Mouse (Mus musculus) neural tube, embryonic 11.5 days (tissue): ENCODE results near the gene Tmem60. TPM values are rescaled to one million over a fixed set of nuclear protein-coding genes. Genes with fewer than 3 reads are reported as not detected.

ENCODE experiments used
- ATAC-seq: fragments of 200-750 bp; cut with Nextera tagmentation; 2 replicates; pipeline ENCODE4 v1.8.0; 2017; ENCODE audit warnings: moderate number of reproducible peaks, mild to moderate bottlenecking, moderate TSS enrichment, moderate library complexity; ENCODE audit not compliant: insufficient read depth, low FRiP score, low TSS enrichment
- DNase-seq: peaks from one replicate; pipeline ENCODE4 v3.0.0-alpha.2; 2015; ENCODE audit warnings: low spot score
- H3K27ac ChIP-seq: fragments of 300-500 bp; sonication (generic); 2 replicates; pipeline ENCODE4 v1.5.1; 2014; ENCODE audit warnings: low read depth, mild to moderate bottlenecking, low read length
- H3K27me3 ChIP-seq: fragments of 300-500 bp; sonication (generic); 2 replicates; pipeline ENCODE4 v1.6.1; 2014; ENCODE audit warnings: mild to moderate bottlenecking, low read length, mixed read lengths; ENCODE audit not compliant: control insufficient read depth, insufficient read depth
- H3K36me3 ChIP-seq: fragments of 300-500 bp; sonication (generic); 2 replicates; pipeline ENCODE4 v1.6.1; 2014; ENCODE audit warnings: mild to moderate bottlenecking, low read length, moderate library complexity, mixed read lengths; ENCODE audit not compliant: control insufficient read depth, insufficient read depth
- H3K4me1 ChIP-seq: fragments of 300-500 bp; sonication (generic); 2 replicates; pipeline ENCODE4 v1.6.1; 2014; ENCODE audit warnings: low read length, mixed read lengths; ENCODE audit not compliant: control insufficient read depth, insufficient read depth
- H3K4me2 ChIP-seq: fragments of 300-500 bp; sonication (generic); 2 replicates; pipeline ENCODE4 v1.6.1; 2014; ENCODE audit warnings: low read depth, mild to moderate bottlenecking, moderate library complexity
- H3K4me3 ChIP-seq: fragments of 300-500 bp; sonication (generic); 2 replicates; pipeline ENCODE4 v1.5.1; 2014; ENCODE audit warnings: low read depth, low read length
- H3K9ac ChIP-seq: fragments of 300-500 bp; sonication (generic); 2 replicates; pipeline ENCODE4 v1.6.1; 2014; ENCODE audit warnings: mild to moderate bottlenecking, low read length
- H3K9me3 ChIP-seq: fragments of 300-500 bp; sonication (generic); 2 replicates; pipeline ENCODE4 v1.6.1; 2016; ENCODE audit warnings: low read length; ENCODE audit not compliant: control insufficient read depth
- WGBS: fragments of 180-500 bp; shearing (Covaris S2); extraction: QIAGEN DNeasy Blood & Tissue Kit; methylation state at CpG from one replicate; pipeline ENCODE4 v1.1.7; 2014; 5-methylcytosine and 5-hydroxymethylcytosine counted together
- polyA plus RNA-seq: library from polyadenylated mRNA; unstranded; fragments of >200 nt; fragmentation: Nextera tagmentation; extraction: Ambion mirVana; gene quantifications from 2 replicates; pipeline ENCODE4 v1.2.1, GENCODE M21; 2014

Gene Tmem60
- polyA plus RNA-seq, 1 experiment from 2014 or later = 56.8 TPM

- Histone ChIP-seq H3K27me3 (no peaks in the 10 kb centered on the region), H3K4me2 (no peak overlapping the region), H3K9me3 (no peaks in the 10 kb centered on the region), H3K27ac (no peak overlapping the region), H3K4me1 (no peaks in the 10 kb centered on the region), H3K9ac (no peak overlapping the region), H3K4me3 (no peak overlapping the region), H3K36me3 (no peaks in the 10 kb centered on the region)
- 81% methylated on average over 3 of the region's 3 CpGs for WGBS
- ATAC-seq (no peak), DNase-seq (no peak)
Measured at GRCm38 (mm10) chr5:20924608-20925007, 42.6 kb downstream of the Tmem60 start.

- H3K9me3 ChIP-seq = no peaks in the 10 kb centered on the region
- WGBS = 68% methylated on average over 3 of the region's 3 CpGs
- H3K27me3 ChIP-seq = no peaks in the 10 kb centered on the region
- H3K27ac ChIP-seq = no peak overlapping the region
- ATAC-seq (no peak), DNase-seq (no peak)
- H3K4me2 ChIP-seq = no peak overlapping the region
- no peaks in the 10 kb centered on the region for H3K36me3 ChIP-seq
- no peak overlapping the region for H3K4me3 ChIP-seq
- H3K9ac ChIP-seq = no peak overlapping the region
- H3K4me1 ChIP-seq = no peaks in the 10 kb centered on the region
Measured at GRCm38 (mm10) chr5:20925451-20925850, 43.5 kb downstream of the Tmem60 start.

GRCm38 (mm10) chr5:20929669-20930151 is 47.7 kb downstream of the Tmem60 start:
- 83% methylated on average over 6 of the region's 6 CpGs for WGBS
- no peak for DNase-seq

GRCm38 (mm10) chr5:20930430-20930829 is 48.4 kb downstream of the Tmem60 start:
- H3K36me3 ChIP-seq = no peaks in the 10 kb centered on the region
- no peak for ATAC-seq
- no peaks in the 10 kb centered on the region for H3K4me1 ChIP-seq
- no peak overlapping the region for H3K4me3 ChIP-seq
- H3K9me3 ChIP-seq = no peaks in the 10 kb centered on the region
- no peak overlapping the region for H3K27ac ChIP-seq
- H3K9ac ChIP-seq = no peak overlapping the region
- no peak overlapping the region for H3K4me2 ChIP-seq
- no peaks in the 10 kb centered on the region for H3K27me3 ChIP-seq
- no peak for DNase-seq

More at GRCm38 (mm10) chr5:20929669-20930151, 47.7 kb downstream of the Tmem60 start:
- ATAC-seq = no peak
- Histone ChIP-seq H3K4me3 (no peak overlapping the region), H3K27me3 (no peaks in the 10 kb centered on the region), H3K4me1 (no peaks in the 10 kb centered on the region), H3K9ac (no peak overlapping the region), H3K36me3 (no peaks in the 10 kb centered on the region), H3K4me2 (no peak overlapping the region), H3K9me3 (no peaks in the 10 kb centered on the region), H3K27ac (no peak overlapping the region)

- 95% methylated on average over 3 of the region's 3 CpGs for WGBS
- no peak for ATAC-seq
Measured at GRCm38 (mm10) chr5:20931300-20931699, 49.3 kb downstream of the Tmem60 start.

GRCm38 (mm10) chr5:20932585-20932984 is 50.6 kb downstream of the Tmem60 start:
- WGBS = 91% methylated on average over 3 of the region's 3 CpGs
- H3K4me1 ChIP-seq = no peaks in the 10 kb centered on the region
- no peak overlapping the region for H3K4me3 ChIP-seq
- ATAC-seq (no peak), DNase-seq (no peak)
- H3K27ac ChIP-seq = no peak overlapping the region
- H3K4me2 ChIP-seq = no peak overlapping the region
- no peaks in the 10 kb centered on the region for H3K9me3 ChIP-seq
- H3K36me3 ChIP-seq = no peaks in the 10 kb centered on the region
- H3K27me3 ChIP-seq = no peaks in the 10 kb centered on the region
- no peak overlapping the region for H3K9ac ChIP-seq

More at GRCm38 (mm10) chr5:20931300-20931699, 49.3 kb downstream of the Tmem60 start:
- H3K9me3 ChIP-seq = no peaks in the 10 kb centered on the region
- no peak for DNase-seq
- no peak overlapping the region for H3K4me2 ChIP-seq
- no peak overlapping the region for H3K9ac ChIP-seq
- no peaks in the 10 kb centered on the region for H3K27me3 ChIP-seq
- H3K36me3 ChIP-seq = no peaks in the 10 kb centered on the region
- no peaks in the 10 kb centered on the region for H3K4me1 ChIP-seq
- no peak overlapping the region for H3K4me3 ChIP-seq
- no peak overlapping the region for H3K27ac ChIP-seq

- ATAC-seq (no peak), DNase-seq (no peak)
- Histone ChIP-seq H3K4me1 (no peaks in the 10 kb centered on the region), H3K27me3 (no peaks in the 10 kb centered on the region), H3K4me2 (no peak overlapping the region), H3K27ac (no peak overlapping the region), H3K4me3 (no peak overlapping the region), H3K9ac (no peak overlapping the region), H3K9me3 (no peaks in the 10 kb centered on the region), H3K36me3 (no peaks in the 10 kb centered on the region)
- WGBS = 63% methylated on average over 5 of the region's 5 CpGs
Measured at GRCm38 (mm10) chr5:20935934-20936333, 53.9 kb downstream of the Tmem60 start.

Other genes with a start within 250 kb of the Tmem60 start
- 20.5 and 21.5 TPM in 2 replicates for gene Phtf2, start 67 bp upstream of the Tmem60 start, polyA plus RNA-seq
- gene Rsbn1l, start 74.2 kb downstream of the Tmem60 start, polyA plus RNA-seq = 5.4 and 5.6 TPM in 2 replicates
- 23.6 and 25.9 TPM in 2 replicates for gene Ptpn12, start 173.7 kb downstream of the Tmem60 start, polyA plus RNA-seq